Mouse (Mus musculus): ENCODE measurements at regions not wholly inside any gene's neighbourhood (a gene's known extent, or its start where the extent isn't known, plus 50 kb on each side); places are given as distances from the start of the nearest gene placed in this dataset.

GRCm38 (mm10) chr3:118418981-118419380, 142.9 kb upstream of the Dpyd start:
- DNase-seq (ENCODE audit: low read depth, low spot score) = no peak

- DNase-seq (ENCODE audit: low read depth, low spot score) = no peak
Observed at GRCm38 (mm10) chr3:118421701-118422100, 140.2 kb upstream of the Dpyd start.

DNA sequence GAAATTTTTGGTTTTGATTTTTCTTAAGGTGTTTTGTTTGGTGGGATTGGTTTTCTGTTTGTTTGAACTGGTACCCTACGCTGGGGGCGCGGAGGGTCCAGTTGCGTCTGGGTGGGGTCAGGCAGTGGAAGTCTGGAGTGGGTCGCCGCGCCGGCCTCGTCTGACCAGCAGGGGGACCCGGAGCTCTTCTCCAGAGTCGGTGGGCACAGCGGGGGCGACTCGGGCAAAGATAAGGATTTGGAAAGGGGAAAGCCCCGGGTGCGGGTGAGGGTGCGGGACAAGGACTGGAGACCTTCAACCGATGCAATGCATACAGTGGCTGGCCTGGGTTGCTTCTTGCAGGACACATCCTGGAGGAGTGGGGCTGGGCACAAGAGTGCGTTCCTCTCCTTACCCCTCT, 136.2 kb upstream of the Dpyd start:
- DNase-seq (ENCODE audit: low read depth, low spot score) = peak; percentile 49

DNA sequence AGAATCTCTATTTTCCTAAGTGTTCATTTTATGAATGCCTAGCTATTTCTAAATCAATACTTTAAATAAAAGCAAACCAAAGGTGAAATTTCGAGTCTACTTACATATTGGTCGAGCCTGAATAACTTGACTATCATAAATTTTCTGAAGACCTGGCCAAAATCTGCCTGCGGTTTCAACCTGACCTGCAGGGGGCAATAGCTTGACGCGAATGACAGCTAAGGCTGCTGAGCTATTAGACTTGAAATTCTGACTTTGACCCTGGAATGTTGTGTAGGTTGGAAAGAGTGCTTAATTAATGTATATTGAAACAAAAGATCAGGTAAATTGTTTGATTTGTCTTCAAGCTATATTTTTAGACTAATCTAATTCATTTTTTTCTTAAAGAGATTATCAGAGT, 133.4 kb upstream of the Dpyd start:
- DNase-seq (ENCODE audit: low read depth, low spot score) = peak; percentile 53

GRCm38 (mm10) chr3:118429825-118430630, 131.9 kb upstream of the Dpyd start:
- DNase-seq (ENCODE audit: low read depth, low spot score) = peak; percentile 26

GRCm38 (mm10) chr3:118430631-118430906, 131.4 kb upstream of the Dpyd start:
- no peak for DNase-seq (ENCODE audit: low read depth, low spot score)

- peak; percentile 87 for DNase-seq (ENCODE audit: low read depth, low spot score)
Observed at GRCm38 (mm10) chr3:118431031-118431723, 130.8 kb upstream of the Dpyd start.

- peak; percentile 33 for DNase-seq (ENCODE audit: low read depth, low spot score)
Observed at GRCm38 (mm10) chr3:118433441-118434021, 128.4 kb upstream of the Dpyd start.

DNA sequence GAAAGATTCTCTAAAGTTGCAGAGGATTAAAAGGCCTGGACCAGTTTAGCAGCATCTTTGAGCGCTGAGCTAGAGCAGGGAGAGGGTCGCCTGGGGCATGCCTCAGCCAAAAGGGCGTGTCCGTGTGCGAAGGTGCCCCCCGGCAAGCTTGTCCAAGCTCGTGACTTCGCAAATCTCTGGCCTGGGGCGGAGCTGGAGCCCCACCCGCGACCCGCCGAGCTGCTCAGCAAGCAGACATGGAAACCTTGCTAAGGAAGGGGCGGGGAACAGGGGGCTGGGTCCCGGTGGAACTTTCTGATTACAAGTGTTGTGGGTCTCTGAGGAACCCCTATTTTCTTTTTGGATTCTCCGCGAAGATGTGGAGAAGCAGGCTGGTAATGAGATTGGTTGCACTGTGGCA, 127.6 kb upstream of the Dpyd start:
- DNase-seq (ENCODE audit: low read depth, low spot score) = peak; percentile 73

DNA sequence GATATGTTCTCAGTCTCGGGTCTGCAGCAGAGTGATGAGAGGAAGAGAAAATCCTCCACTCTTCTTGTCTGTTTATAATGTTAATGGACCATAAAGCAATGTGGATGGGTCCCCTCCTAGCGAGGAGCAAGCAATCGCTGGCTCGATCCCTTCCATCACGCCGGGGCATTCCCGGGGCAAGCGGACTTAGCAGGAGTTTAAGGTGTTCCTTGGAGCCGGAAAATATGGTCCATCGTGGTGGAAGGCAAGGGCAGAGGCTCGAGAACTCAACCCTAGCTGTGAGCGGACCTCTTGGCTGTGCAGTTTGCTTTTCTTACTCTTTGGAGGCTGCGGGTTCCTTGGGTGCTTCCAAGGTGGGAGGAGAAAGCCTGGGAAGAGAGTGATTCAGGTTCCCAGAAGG, 127.1 kb upstream of the Dpyd start:
- peak; percentile 13 for DNase-seq (ENCODE audit: low read depth, low spot score)

DNA sequence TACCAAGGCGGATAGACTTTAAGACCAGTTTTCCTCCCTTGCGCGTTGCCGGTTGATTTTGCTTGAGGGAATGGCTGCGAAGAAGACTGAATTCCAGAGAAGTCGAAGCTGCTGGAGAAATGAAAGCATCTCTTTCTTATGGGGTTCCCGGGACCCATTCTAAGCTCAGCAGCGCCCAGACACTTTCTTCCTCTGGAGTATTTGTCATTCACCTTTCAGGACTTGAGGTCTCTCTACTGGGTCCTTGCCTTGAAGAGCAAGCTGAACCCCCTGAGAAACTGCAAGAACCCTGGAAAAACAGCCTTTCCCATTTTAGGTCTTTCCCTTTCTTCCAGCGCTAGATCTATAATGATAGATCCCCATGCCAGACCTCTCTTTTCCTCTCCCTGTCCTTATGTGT, 126.7 kb upstream of the Dpyd start:
- peak; percentile 6 for DNase-seq (ENCODE audit: low read depth, low spot score)

DNA sequence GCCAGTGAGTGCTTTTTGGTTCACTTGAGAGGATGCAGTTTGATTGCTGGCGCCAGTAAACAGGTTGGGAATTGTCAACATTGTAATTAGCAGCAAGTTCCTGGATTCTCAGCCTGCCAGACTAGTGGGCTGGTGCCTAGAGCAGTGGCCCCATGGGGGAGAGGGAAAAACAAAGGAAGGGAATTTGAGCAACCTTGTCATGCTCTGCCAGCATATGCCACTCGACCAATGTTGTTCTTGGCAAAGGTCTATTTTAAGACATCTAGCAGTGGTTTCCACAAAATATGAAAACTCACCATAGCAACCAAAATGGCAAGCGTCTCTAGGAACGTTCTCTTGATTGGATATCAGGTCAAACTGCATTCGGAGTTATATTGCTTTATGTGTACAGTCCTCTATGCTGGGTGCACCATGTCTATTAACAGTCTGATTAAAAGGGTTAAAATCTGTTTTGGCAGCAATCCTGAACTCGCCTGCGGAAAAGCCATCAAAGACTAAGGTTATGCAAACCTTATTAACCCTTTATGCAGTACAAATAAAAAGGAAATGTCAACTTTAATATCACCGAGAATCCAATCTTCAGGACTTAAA, 118.1 kb upstream of the Dpyd start:
- no peak for DNase-seq (ENCODE audit: low read depth, low spot score)

DNA sequence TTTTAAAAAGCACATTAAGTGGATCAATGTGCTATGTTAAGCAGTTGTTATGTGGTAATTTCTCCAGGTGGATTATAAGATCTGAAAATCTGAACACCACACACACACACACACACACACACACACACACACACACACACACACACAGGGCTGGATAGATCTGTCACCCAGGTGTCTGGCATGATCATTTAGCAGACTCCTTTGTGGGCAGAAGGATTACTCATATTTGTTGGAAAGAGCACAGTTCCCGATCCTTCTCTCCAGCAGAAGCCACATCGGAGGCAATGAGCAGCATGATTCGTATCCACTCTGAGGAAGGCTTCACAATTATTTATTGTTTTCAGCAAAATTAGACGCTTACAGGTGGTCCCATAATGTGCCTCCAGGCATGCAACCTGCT, 116.6 kb upstream of the Dpyd start:
- DNase-seq (ENCODE audit: low read depth, low spot score) = no peak

DNA sequence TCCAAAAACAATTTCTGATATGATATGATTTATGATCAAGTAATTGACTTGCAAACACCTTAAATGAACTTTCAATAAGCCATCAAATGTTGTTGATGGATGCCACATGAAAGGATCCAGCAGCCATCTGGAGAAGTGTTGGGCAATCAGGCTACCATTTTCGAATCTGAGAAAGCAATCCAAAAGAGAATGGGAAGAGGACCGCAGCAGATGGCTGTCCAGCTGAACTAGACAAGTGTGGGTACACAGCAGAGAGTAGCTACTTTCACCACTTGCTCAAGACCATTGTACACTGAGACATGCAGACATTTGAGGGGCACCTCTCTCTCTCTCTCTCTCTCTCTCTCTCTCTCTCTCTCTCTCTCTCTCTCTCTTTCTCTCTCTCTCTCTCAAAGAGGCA, 102.3 kb upstream of the Dpyd start:
- DNase-seq (ENCODE audit: low read depth, low spot score) = no peak

- DNase-seq (ENCODE audit: low read depth, low spot score) = no peak
Observed at GRCm38 (mm10) chr3:118465611-118466010, 96.3 kb upstream of the Dpyd start.

GRCm38 (mm10) chr3:118472215-118472799, 89.6 kb upstream of the Dpyd start:
- DNase-seq (ENCODE audit: low read depth, low spot score) = no peak

DNA sequence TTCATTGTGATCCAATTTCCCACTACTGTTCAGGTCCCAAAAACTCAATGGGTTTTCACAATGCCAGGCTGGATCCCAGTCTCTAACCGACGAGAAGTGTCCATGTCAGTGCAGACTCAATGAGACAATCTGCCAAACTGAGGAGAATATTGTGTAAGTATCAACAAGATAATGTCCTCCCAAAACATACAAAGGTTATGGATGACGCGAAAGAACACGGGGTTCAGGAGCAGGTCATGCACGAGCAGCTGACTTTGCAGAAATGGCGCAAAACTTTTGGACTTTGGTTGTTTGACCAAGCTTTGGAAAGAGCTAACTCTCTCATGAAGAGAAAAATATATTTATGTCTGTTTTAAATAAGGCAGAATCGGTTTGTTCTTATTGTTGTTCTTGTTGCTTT, 83.9 kb upstream of the Dpyd start:
- no peak for DNase-seq (ENCODE audit: low read depth, low spot score)

DNA sequence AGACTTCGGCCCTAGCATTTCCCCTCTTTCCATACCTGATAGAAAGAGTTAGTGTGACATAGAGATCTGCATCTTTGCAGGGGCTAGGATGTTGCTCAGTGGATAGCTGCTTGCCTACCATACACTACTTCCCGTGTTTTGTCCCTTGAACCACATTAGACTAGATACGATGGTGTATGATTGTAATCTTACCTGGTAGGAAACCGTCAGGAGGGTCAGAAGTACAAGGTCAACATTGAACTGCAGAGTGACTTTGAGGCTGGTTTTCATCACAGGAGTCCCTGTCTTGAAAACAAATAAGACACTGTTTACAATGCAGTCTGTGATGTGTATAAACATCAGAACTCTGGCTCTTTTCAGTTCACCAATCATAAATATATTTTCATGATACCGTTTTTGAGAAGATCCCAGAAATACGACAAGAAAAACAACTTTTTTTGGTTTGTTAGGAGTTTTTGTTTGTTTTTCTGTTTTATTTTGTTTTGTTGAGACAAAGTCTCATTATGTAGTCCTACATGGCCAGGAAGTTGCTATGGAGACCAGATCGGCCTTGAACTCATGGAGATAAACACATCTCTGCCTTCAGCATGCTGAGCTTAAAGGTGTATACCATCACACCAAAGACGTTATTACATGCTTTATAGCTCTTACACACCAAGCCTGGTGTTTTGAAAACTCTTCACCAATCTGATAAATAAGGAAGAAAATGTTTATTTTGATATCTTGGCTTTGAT, 81.2 kb upstream of the Dpyd start:
- no peak for DNase-seq (ENCODE audit: low read depth, low spot score)

- DNase-seq (ENCODE audit: low read depth, low spot score) = no peak
Observed at GRCm38 (mm10) chr3:118485966-118486365, 76.0 kb upstream of the Dpyd start.

- DNase-seq (ENCODE audit: low read depth, low spot score) = no peak
Observed at GRCm38 (mm10) chr3:118487408-118487807, 74.5 kb upstream of the Dpyd start.

GRCm38 (mm10) chr3:118491101-118491500, 70.8 kb upstream of the Dpyd start:
- DNase-seq (ENCODE audit: low read depth, low spot score) = no peak

GRCm38 (mm10) chr3:118491871-118492270, 70.1 kb upstream of the Dpyd start:
- no peak for DNase-seq (ENCODE audit: low read depth, low spot score)

All from ZHBTc4 (cell line).